Mouse (Mus musculus) cerebral cortex, adult 2 months (tissue): ENCODE data around the gene Itga6.

Source experiments
- WGBS: fragments of 180-500 bp; shearing (Covaris S2); methylation state at CpG from one replicate; pipeline ENCODE4 v1.1.7; 2018; 5-methylcytosine and 5-hydroxymethylcytosine counted together

Itga6 gene

DNA sequence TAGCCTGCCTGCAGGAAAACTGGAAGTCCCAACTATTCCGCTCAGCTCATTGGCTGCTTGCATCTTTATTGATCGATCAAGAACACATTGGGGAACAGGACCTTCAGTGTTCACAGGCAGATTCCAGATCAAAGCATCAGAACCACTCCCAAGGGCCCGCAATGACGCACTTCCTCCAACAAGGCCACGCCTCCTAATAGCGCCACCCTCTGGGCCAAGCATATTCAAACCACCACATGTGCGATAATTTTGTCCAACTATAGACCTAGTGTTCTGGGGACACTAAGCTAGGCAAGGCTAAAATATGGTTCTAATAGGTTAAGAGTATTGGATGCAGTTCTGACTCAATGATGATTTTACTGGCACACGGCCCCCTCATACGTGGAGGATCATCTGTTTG, 15.7 kb downstream of the Itga6 start:
- WGBS: 94% methylated on average over 9 of the region's 9 CpGs

DNA sequence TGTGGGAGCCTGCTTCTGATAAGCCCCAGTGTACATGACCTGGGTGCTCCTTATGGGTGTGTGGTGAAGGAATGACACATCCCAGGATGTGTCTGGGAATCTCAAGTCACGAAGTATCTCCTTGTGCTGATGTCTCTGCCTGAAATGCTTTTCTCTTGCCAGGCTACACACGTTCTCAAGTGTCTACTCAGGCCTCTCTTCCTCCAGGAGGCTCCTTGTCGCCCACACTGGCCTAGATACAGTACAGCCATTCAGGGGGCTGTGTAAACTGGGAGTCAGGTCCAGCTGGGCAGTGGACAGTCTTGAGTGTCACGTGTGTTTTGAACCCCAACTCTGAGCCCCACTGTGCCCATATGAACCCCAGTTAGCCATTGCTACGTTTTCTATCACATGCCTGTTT, 19.1 kb downstream of the Itga6 start:
- WGBS: 73% methylated on average over 5 of the region's 5 CpGs

DNA sequence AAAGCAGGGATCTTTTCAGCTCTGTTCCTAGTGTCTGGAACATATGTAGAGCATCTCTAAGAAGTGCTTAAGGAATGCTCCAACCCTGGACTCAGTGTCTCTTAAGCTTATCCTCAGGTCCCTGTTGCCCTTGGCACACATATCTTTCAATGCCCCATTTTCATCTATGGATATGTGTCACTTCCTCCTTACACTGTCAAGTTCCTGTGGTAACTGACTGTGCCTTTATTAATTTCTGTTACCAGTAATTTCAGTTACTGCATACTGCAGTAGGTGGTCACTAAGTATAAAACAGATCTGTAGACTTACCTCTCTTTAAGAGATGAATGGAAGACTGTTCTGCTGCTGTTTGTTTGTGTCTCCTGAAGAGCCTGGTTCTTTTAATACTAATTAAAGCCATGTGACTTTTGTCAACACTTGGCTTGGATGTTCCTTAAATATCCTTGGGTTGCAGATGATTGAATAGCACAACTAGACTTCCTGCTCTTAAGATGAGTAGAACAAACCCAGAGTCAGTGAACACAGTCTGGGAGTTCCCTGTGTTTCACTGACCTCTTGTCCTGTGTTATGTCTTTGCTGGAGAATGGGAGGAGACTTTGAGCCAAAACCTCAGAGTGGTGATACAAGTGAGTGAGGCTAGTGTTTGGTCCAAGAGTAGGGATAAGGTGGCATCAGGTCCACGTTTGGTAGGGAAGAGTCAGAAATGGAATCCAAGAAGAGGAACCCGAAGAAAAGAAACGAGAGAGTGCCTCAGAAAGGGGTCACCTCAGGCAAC, 19.7 kb downstream of the Itga6 start:
- 74% methylated on average over 3 of the region's 3 CpGs for WGBS

DNA sequence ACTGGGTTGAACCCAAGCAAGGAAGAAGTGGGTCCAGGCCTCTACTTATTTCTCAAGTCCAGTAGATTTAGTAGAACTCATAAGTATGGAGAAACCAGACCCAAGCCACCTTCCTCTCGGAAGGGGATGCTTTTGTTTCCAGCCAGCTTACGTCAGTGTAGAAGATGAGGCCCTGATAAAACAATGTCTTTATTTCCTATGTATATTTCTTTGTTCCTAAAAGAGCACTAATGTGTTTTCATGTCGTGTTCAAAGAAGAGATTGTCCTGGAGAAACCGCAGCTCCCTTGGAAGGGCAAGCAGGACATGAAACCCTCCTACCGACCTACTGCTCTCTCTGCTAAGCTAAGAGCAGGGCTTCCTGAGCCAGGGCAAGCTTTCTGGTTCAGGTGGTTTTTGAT, 20.6 kb downstream of the Itga6 start:
- WGBS: 84% methylated on average over 5 of the region's 5 CpGs

DNA sequence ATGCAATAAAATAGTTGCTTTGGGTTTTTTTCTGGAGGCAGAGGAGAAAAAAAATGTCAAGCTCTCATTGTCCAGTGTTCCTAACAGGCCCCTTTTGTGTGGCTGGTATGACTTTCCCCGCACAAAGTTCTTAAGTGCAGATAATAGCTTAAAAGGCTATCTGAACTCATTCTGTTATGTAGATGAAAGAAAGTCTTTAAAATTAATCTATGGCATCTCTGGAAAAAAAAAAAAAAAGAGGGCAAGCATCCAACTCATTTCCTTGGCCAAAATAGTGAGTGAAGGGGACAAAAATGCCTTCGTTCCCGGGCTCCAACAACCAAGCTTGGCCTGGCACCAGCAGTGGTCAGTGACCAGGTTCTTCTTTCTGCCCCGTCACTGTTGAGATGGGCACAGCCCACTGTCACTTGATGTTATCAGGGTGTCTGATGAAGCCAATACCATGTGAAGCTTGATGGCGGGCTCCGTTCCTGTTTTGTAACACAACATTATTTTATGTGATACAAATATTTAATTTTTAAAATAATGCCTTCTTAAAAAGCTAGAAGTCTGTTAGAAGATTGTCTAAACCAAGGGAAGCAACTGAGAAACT, 21.7 kb downstream of the Itga6 start:
- 68% methylated on average over 6 of the region's 6 CpGs for WGBS

DNA sequence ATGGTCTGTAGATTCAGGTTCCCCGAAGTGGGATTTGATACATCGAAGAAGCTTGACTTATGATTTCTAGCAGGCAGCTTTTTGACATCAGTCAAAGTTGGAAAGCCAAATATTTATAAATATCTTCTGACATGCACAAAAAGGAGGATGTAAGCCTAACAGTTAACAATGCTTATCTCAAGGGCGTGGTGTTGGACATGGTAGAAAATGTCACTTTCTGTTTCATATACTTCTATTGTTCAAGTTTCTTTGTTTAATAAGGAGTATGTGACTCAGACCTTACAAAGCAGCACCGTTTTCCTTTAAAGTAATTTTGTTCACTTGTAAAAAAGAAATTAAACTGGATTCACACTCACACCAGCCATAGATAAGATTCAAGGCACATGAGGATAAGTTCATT, 26.3 kb downstream of the Itga6 start:
- 81% methylated on average over 4 of the region's 4 CpGs for WGBS

DNA sequence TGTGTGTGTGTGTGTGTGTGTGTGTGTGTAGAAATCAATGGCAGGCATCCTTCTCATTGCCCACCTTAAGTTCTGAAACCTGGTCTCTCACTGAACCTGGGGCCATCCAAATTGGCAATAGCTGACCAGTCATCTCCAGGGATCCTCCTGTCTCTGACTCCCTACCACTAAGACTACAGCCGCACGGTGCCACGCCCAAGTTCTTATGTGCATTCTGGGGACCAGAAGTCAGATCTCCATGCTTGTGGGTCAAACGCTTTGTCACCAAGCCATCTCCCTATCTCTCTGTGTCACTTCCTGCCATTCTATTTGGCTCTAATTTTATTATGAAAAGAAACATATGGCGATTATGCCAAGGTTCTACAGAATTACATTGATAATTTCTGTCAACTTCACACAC, 28.3 kb downstream of the Itga6 start:
- WGBS: 89% methylated on average over 5 of the region's 5 CpGs

DNA sequence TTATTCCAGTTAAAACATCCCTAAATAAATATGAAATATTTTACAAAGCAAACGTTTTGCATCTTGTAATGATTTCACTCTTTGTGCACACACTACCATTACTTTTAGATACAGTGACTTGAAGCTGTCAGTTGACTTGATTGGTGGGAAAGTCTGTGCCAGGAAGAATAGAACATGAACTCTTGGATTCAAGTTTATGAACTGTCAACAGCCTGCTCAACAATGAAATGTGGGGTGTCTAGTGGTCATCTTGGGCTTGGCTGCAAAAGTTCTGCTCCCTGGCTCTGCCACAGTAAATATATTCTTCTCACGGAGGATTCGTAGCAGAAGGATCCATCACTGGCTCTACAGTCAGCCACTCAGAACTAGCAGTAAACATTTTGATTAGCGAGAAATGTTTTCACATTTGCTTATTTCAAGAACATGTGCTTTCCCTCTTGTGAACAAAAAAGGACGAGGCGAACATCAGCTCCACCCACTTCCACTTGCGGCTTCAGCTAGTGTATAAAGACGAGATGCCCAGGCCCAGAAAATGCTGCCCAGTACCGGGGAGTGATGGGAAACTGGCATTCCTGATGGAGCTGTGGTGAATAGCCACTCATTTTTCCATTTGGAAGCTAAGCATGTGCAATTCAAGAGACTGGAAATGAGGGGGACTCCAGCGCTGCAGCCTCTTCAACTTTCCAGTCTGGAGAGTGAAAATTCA, 29.0 kb downstream of the Itga6 start:
- 35% methylated on average over 10 of the region's 10 CpGs for WGBS

DNA sequence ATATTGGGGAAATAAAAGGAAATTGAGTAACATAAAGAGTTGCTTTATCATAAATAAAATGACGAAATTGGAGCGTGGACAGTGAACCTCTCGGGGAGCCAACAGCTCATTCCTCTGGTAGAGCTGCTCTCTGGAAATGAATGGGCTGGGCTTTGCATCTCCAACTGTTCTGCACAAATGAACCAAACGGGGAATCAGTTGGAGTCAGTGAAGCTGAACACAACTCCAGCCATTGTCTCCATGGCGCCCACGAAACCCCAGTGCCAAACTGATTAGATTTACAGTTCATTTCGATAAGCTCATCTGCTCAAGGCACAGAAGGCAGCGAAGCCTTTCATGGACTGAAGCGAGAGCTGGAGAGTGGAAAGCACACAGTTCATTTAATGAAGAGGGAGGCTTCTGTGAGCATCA, 29.8 kb downstream of the Itga6 start:
- WGBS: 23% methylated on average over 9 of the region's 9 CpGs

DNA sequence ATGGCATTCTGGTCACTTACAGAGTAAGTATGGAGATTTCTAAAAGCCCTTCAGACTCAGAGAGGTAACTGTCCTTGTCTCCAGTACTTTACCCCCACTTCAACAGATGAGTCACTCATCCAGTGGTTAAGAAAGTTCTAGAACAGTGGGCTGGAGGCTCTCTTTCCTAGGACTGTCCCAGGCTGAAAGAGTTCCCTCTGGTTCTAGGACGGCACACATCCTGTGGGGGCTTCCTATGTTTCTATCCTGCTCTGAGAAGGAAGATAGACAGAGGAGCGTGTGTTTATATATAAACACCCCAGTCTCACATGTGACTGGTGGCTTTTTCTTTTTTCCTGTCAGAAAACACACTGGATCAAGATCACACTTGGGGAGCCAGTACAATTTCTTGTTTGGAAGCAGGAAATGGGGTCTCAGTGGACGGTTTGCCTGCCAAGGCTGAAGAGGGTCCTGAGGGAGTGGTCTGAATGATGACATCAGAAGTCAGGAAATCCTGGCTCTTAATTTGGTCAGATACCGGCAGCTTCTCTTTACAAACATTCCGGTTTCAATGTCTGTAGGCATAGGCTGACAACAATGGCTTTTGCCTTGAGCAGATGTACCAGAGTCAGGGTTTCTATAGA, 34.0 kb downstream of the Itga6 start:
- WGBS: 73% methylated on average over 5 of the region's 5 CpGs

DNA sequence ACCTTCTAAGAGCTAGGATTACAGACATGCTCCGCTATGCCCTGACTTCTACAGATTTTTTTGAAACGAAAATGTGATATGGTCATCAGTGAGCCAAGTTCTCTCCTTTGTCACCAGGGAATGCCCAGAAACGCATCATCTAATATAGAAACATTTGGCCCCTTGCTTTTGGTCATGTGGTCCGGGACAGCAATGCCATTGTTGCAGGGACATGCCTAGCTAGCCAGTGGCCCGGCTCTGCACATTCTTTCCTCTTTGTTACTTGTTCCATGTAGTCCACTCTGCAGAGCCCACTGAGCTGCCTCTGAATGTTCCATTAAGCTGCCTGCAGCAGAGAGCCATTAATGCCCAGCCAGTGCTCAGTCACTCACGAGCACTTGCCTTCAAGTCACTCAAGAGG, 34.6 kb downstream of the Itga6 start:
- 65% methylated on average over 6 of the region's 6 CpGs for WGBS

DNA sequence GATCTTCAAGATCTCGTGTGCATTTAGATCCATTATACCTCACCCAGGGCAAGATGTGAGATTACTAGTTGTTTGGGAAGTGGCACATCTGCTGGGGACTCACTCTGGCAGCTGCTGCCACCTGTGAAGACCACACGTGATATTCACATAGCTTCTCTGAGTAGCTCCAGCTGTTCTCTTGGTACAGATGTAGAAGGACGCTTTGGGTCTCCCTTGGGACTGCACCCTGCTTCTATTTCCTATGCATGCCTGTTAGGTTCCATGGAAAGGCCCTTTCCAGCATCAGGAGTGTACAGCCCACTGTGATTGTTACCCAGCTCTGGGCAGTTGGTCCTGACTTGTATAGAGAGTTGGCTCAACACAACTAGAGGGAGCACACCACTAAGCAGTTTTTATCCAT, 39.8 kb downstream of the Itga6 start:
- 88% methylated on average over 3 of the region's 3 CpGs for WGBS

DNA sequence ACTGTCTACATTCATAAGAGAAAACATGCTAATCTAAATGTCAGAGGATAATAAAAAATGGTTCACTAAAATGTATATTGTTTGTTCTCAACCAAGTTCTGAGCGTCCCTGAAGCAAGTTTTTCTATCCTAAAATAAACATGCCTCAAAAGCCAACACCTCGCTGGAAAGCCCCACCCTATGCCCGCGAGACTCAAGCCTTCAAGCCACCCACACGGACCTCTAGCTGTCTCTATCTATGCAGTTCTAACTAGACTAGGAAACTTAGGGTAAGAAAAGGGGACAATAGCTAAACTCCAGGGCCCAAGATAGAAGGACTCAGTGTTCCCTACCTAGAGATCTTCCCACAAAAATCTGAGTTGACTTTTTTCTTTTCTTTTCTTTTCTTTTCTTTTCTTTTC, 40.6 kb downstream of the Itga6 start:
- 48% methylated on average over 5 of the region's 5 CpGs for WGBS

DNA sequence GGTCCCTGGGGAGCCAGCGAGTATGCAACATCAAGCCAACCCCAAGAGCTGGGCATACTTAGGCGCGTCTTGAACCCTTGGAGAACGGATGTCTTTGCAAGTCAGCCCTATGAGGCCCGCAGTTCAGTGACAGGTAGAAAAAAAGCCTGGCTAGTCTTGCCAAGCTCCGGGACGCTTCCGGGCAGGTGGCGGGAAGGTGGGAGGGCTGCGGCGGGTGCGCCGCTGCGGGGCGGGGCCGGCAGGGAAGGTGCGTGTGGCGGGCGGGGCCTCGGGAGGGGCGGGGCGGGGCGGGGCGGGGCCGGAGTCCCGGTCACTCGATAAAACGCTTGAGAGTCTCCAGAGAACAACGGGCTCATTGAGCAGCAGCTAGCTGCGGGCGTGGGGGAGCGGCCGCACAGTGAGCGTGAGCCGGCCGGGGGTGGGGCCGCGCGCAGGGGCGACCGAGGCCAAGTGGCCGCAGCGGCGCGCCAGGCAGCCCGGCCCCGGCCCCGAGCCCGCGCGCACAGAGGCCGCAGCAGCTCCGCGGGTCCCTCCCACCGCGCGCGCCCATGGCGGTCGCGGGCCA, 41.3 kb downstream of the Itga6 start:
- WGBS: 1% methylated on average over 61 of the region's 61 CpGs

DNA sequence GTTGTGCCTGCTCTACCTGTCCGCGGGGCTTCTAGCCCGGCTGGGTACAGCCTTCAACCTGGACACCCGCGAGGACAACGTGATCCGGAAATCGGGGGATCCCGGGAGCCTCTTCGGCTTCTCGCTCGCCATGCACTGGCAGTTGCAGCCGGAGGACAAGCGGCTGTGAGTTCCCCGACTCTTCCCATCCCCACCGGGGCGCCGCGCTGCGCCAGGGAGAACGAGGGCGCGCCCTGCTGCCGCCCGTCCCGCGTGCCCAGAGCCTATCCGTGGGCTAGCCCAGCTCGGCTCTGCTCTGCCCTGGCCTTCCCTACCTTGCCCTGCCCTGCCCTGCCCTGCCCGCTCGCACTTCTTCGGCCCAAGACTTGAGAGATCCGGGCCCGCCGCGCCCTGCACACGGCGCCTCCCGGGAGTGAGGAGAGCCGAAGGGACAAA, 41.8 kb downstream of the Itga6 start:
- WGBS: under 1% methylated on average over 40 of the region's 40 CpGs

DNA sequence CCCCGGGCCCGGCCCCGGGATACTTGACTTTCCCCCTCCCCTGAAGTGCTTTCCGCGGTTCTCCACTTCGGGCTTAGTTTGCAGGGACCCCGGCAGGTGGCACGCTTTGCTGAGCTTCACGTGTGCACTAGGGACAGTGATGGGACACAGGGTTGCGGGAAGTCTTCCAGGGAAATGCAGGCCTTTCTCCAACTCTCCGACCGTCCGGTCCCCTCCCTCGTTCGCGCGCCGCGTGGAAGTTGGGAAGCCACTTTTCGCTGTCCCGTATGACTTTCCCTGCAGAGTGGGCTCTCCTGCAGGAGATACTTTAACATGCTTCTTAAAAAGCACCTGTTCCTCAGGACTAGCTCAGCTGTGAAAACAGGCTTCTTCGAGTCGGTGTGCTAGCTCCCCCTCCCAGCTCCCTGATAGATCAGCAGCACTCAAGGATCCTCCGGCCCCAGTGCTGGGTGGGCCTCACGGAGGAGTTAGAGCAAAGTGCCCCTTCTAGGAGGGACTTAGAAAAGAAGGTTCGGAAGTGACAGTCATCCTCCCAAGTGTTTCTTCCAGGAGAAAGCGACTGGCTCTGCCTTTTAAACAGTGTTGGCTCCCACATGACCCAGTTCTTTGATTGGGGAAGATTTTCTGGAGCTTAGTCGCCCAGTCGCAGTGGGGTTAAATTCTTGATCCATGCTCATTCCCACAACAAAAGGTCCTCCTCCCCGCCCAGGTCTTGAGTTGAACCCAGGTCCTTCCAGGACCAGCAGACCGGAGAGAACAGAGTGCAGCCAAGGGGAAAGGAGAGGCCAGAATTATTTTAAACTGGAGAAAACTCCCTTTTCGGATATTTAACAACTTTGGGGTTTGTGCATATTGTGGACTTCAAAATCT, 42.4 kb downstream of the Itga6 start:
- 12% methylated on average over 32 of the region's 32 CpGs for WGBS

DNA sequence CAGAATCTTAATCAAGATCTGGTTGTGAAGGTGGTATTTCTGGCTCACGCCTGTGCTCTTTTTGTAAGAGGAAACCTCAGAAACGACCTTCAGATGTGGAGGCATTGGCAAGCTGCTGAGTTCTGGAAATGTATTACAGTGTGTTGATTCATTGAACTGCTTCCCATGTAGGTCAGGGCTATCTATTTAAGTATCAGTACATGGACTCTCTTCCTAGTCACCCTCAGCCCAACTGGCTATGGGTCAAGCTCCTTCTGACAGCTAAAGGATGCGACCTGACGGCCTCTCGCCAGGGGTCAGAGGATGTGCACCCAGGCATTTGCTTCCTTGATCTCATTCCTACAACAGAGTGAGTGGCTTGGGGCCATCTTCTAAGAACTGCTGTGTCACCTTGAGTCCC, 45.3 kb downstream of the Itga6 start:
- 73% methylated on average over 5 of the region's 5 CpGs for WGBS

DNA sequence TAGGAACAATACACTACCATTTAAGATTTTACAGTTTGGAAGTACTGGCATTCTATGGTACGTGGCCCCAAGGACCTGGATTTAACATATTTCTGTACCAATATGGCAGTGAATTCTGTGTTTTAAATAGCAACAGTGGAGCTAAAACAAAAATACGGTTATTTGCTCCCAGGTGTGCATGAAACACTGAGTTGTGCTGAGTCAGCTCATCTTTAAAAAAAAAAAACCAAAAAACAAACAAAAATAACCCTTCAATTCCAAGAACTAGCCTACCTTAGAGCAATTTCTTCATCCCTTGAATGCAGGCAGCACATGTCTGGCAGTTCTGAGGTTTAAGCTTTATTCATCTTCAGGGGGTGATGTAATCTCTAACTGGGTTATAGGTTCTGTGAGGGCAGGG, 45.8 kb downstream of the Itga6 start:
- 88% methylated on average over 2 of the region's 2 CpGs for WGBS

DNA sequence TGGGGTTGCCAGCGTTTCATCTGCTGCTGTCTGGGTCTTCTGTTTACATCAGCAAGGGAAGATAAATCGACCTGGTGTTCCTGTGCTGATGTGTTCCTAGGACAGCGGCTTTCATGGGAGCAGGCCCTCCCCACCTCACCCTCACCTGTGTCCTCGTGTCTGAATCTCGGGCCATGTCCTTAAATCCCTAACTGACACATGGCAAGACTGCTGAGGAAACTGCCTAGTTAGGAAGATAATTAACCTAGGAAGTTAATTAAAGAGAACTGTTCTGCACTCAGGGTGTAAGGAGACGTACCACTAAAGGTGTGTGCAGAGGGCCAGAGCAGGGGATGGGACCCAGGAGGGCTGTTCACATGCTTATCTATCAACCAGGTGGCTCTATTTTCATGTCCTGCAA, 48.7 kb downstream of the Itga6 start:
- 81% methylated on average over 6 of the region's 6 CpGs for WGBS

DNA sequence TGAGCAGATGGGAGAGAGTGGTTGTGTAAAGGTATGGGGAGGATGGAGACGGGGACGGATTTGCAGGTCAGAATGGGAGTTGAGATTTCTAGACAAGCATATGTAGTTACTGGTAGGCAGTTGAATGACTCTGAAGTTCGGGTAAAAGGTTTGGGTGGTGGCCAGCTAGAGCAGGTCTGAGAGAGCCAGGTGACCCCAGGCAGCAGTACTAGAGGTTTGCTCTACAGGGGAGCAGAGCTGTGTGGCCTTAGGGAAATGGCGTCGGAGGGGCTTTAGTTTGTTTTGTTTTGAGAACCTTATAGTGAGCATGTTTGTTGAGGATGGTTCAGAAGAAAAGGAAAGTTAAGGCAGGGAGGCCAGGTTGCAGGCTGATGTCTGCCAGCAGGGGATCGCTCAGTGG, 51.4 kb downstream of the Itga6 start:
- 77% methylated on average over 6 of the region's 6 CpGs for WGBS

DNA sequence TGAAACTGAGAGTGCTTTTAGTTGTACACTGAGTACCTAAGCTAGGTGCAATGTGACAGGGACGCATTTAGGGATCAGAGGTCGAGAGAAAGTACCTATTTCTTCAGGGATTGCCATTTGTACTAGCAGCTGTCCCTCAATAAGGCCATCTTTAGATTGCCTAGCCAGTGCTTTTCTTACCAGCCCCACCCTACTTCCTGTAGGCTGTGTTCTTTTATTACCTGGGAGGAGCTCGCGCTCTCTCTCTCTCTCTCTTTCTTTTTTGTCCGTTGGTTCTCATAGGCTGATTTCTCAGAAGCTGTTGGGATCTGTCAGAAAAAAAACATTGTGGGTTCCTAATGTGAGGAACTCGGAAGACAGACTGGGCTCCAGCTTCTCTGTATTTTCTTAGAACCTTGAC, 55.4 kb downstream of the Itga6 start:
- 79% methylated on average over 6 of the region's 6 CpGs for WGBS
